Mouse (Mus musculus) monocyte, adult 5-6 weeks (primary cell): ENCODE data around the gene Fbln2. TPM values are rescaled to one million over a fixed set of nuclear protein-coding genes. Genes with fewer than 3 reads are reported as not detected.

Source experiments
- ATAC-seq: fragments of 153-309, 156-312 bp; replicated peaks from 2 replicates; pipeline ENCODE4 v1.8.0; 2017; ENCODE audit warnings: mild to moderate bottlenecking; ENCODE audit not compliant: low TSS enrichment, insufficient number of reproducible peaks, severe bottlenecking, poor library complexity, low FRiP score
- total RNA-seq: library from RNA; stranded (forward); fragments of 200-1000, 200-491, 200-594 nt; gene quantifications from 3 replicates; pipeline ENCODE4 v1.2.3, GENCODE M21; 2017

Gene Fbln2
- total RNA-seq, 1 experiment from 2014 or later, result not detected

- ATAC-seq, result no peak
Measured at GRCm38 (mm10) chr6:91187871-91188270, 24.4 kb upstream of the Fbln2 start.

- ATAC-seq, result no peak
Measured at GRCm38 (mm10) chr6:91189971-91190370, 22.3 kb upstream of the Fbln2 start.

- ATAC-seq, result no peak
Measured at GRCm38 (mm10) chr6:91191465-91191864, 20.8 kb upstream of the Fbln2 start.

- ATAC-seq, result no peak
Measured at GRCm38 (mm10) chr6:91192421-91192820, 19.8 kb upstream of the Fbln2 start.

GRCm38 (mm10) chr6:91192851-91193545, 19.3 kb upstream of the Fbln2 start:
- no peak for ATAC-seq

- ATAC-seq, result no peak
Measured at GRCm38 (mm10) chr6:91198456-91198855, 13.8 kb upstream of the Fbln2 start.

- no peak for ATAC-seq
Measured at GRCm38 (mm10) chr6:91200429-91201188, 11.6 kb upstream of the Fbln2 start.

GRCm38 (mm10) chr6:91201881-91202341, 10.3 kb upstream of the Fbln2 start:
- ATAC-seq, result no peak

GRCm38 (mm10) chr6:91202571-91202970, 9.7 kb upstream of the Fbln2 start:
- no peak for ATAC-seq

GRCm38 (mm10) chr6:91205346-91205745, 6.9 kb upstream of the Fbln2 start:
- no peak for ATAC-seq

GRCm38 (mm10) chr6:91205791-91206190, 6.5 kb upstream of the Fbln2 start:
- ATAC-seq, result no peak

- ATAC-seq, result no peak
Measured at GRCm38 (mm10) chr6:91207491-91207890, 4.8 kb upstream of the Fbln2 start.

- ATAC-seq, result no peak
Measured at GRCm38 (mm10) chr6:91209780-91210179, 2.5 kb upstream of the Fbln2 start.

- ATAC-seq, result no peak
Measured at GRCm38 (mm10) chr6:91210852-91211251, 1.4 kb upstream of the Fbln2 start.

- no peak for ATAC-seq
Measured at GRCm38 (mm10) chr6:91212571-91212970, 316 bp downstream of the Fbln2 start.

- no peak for ATAC-seq
Measured at GRCm38 (mm10) chr6:91213287-91214218, 1.3 kb downstream of the Fbln2 start.

GRCm38 (mm10) chr6:91215454-91215853, 3.2 kb downstream of the Fbln2 start:
- ATAC-seq, result no peak

- no peak for ATAC-seq
Measured at GRCm38 (mm10) chr6:91218445-91218844, 6.2 kb downstream of the Fbln2 start.

GRCm38 (mm10) chr6:91218871-91219270, 6.6 kb downstream of the Fbln2 start:
- ATAC-seq, result no peak
